In genomic region chr6:24530711-24531420, GRCm38 (mm10) we compare ENCODE assay signal across 8 mouse cellular contexts. TPM values are rescaled to one million over a fixed set of nuclear protein-coding genes. Genes with fewer than 3 reads are reported as not detected.
DNase-seq lines count a peak whose midpoint lies in the region; ATAC-seq and TF ChIP-seq lines count a peak whose summit lies in the region.

No protein-coding gene starts in this region.

- 0 out of 2 replicates have a peak overlapping the region, but pooled peaks have one; percentile 23 for H3K27ac ChIP-seq in layer of hippocampus, adult 2 months
- H3K27ac ChIP-seq in embryonic facial prominence, embryonic 12.5 days: no peak overlapping the region
- H3K27ac ChIP-seq in hindbrain, embryonic 14.5 days: no peak overlapping the region
- H3K27ac ChIP-seq in thymus, adult 2 months (ENCODE audit: control insufficient read depth, insufficient read depth, low read length): no peak overlapping the region

- 39% methylated on average over 11 of the region's 11 CpGs for WGBS in embryonic facial prominence, embryonic 12.5 days
- WGBS in hindbrain, embryonic 14.5 days: 56% methylated on average over 11 of the region's 11 CpGs
- 56% methylated on average over 11 of the region's 11 CpGs for WGBS in thymus, adult 2 months

- TF ChIP-seq POLR2A in myocyte (IDR thresholded peaks at IDR 0.05; ENCODE audit: insufficient read length, low read depth): no peak
- no peak for TF ChIP-seq POLR2A in thymus, adult 2 months (IDR thresholded peaks at IDR 0.05; ENCODE audit: control insufficient read depth, extremely low read depth, insufficient read depth, low read length, poor library complexity)

- no peaks in the 10 kb centered on the region for H3K36me3 ChIP-seq in embryonic facial prominence, embryonic 12.5 days
- no peaks in the 10 kb centered on the region for H3K36me3 ChIP-seq in hindbrain, embryonic 14.5 days (replicated peaks; ENCODE audit: control insufficient read depth, insufficient read depth)
- H3K36me3 ChIP-seq in myocyte (ENCODE audit: control insufficient read depth, insufficient read depth): no peaks in the 10 kb centered on the region
- H3K36me3 ChIP-seq in thymus, adult 2 months (ENCODE audit: control insufficient read depth, insufficient read depth, low read length): no peaks in the 10 kb centered on the region

- no peak overlapping the region; the same call in 1 of the 2 replicates for H3K9ac ChIP-seq in embryonic facial prominence, embryonic 12.5 days
- H3K9ac ChIP-seq in hindbrain, embryonic 14.5 days: peak overlapping the region; percentile 9; the same call in 1 of the 2 replicates

- peaks cover 8% of the 10 kb centered on the region for H3K4me1 ChIP-seq in embryonic facial prominence, embryonic 12.5 days
- H3K4me1 ChIP-seq in hindbrain, embryonic 14.5 days (replicated peaks; ENCODE audit: control insufficient read depth, insufficient read depth, low read length): peaks cover 16% of the 10 kb centered on the region
- peaks cover 6% of the 10 kb centered on the region for H3K4me1 ChIP-seq in thymus, adult 2 months (replicated peaks; ENCODE audit: control insufficient read depth, insufficient read depth, low read length)

- DNase-seq in layer of hippocampus, adult 2 months (ENCODE audit: low spot score in 2 of 2): no peak
- DNase-seq in layer of hippocampus, adult 18-20 months (ENCODE audit: low spot score in 2 of 2): no peak
- DNase-seq in hindbrain, embryonic 14.5 days (ENCODE audit: low spot score): no peak
- no peak for DNase-seq in thymus, adult 2 months
- DNase-seq in c-Kit-positive CD71-positive TER-119-positive erythroid progenitor cells, embryonic 14.5 days (ENCODE audit: low spot score): no peak

- peak overlapping the region; percentile 40 for H3K4me2 ChIP-seq in embryonic facial prominence, embryonic 12.5 days (replicated peaks)
- peak overlapping the region; percentile 38 for H3K4me2 ChIP-seq in hindbrain, embryonic 14.5 days (replicated peaks)
- H3K4me2 ChIP-seq in myocyte (ENCODE audit: low read depth): peak overlapping the region; percentile 28

- no peak overlapping the region for H3ac ChIP-seq in myocyte (ENCODE audit: control insufficient read depth, insufficient read length)

- no peaks in the 10 kb centered on the region for H3K27me3 ChIP-seq in embryonic facial prominence, embryonic 12.5 days
- no peaks in the 10 kb centered on the region for H3K27me3 ChIP-seq in hindbrain, embryonic 14.5 days (ENCODE audit: control insufficient read depth, insufficient read depth, low read length)
- H3K27me3 ChIP-seq in myocyte (ENCODE audit: control insufficient read depth, insufficient read depth, insufficient read length): no peaks in the 10 kb centered on the region
- no peaks in the 10 kb centered on the region for H3K27me3 ChIP-seq in thymus, adult 2 months (ENCODE audit: control insufficient read depth, insufficient read depth, low read length)

- no peaks in the 10 kb centered on the region for H3K9me3 ChIP-seq in embryonic facial prominence, embryonic 12.5 days
- H3K9me3 ChIP-seq in hindbrain, embryonic 14.5 days (ENCODE audit: control insufficient read depth, low read length): no peaks in the 10 kb centered on the region

- no peak for ATAC-seq in embryonic facial prominence, embryonic 12.5 days (ENCODE audit: insufficient number of reproducible peaks, insufficient read depth, low FRiP score, low TSS enrichment)
- ATAC-seq in hindbrain, embryonic 14.5 days (ENCODE audit: low FRiP score): no peak
- no peak for ATAC-seq in CD4-positive, CD25-positive, alpha-beta regulatory T cell, adult 4 months

- peaks cover 9% of the 10 kb centered on the region for H3K79me2 ChIP-seq in myocyte (ENCODE audit: control insufficient read depth, insufficient read depth)

- TF ChIP-seq CTCF in layer of hippocampus, adult 2 months (conservative IDR thresholded peaks at IDR 0.05): no peak
- no peak for TF ChIP-seq CTCF in thymus, adult 2 months (IDR thresholded peaks at IDR 0.05; ENCODE audit: borderline replicate concordance, control insufficient read depth, extremely low read depth, insufficient read depth, low read length, poor library complexity)

- peak overlapping the region; percentile 42 for H3K4me3 ChIP-seq in layer of hippocampus, adult 2 months
- H3K4me3 ChIP-seq in embryonic facial prominence, embryonic 12.5 days: no peak overlapping the region
- no peak overlapping the region for H3K4me3 ChIP-seq in hindbrain, embryonic 14.5 days (replicated peaks; ENCODE audit: low read length)
- no peak overlapping the region for H3K4me3 ChIP-seq in myocyte
- no peak overlapping the region for H3K4me3 ChIP-seq in thymus, adult 2 months (ENCODE audit: control insufficient read depth, insufficient read depth, low read length)

TF ChIP-seq in myocyte, 11 proteins besides CTCF, POLR2A, EP300 and RAD21:
- TF ChIP-seq REST (IDR thresholded peaks at IDR 0.05; ENCODE audit: insufficient read depth, insufficient read length): no peak
- TF ChIP-seq MYOG (IDR thresholded peaks at IDR 0.05; ENCODE audit: control insufficient read depth in 1 of 3, insufficient read depth in 1 of 3, insufficient read length in 2 of 3, low read depth in 2 of 3): no peak
- TF ChIP-seq POLR2AphosphoS2 (IDR thresholded peaks at IDR 0.05; ENCODE audit: insufficient read length, low read depth): no peak
- no peak for TF ChIP-seq MAX (IDR thresholded peaks at IDR 0.05; ENCODE audit: low read depth)
- TF ChIP-seq CEBPB (IDR thresholded peaks at IDR 0.05; ENCODE audit: insufficient read depth, poor library complexity, severe bottlenecking): no peak
- no peak for TF ChIP-seq SRF (IDR thresholded peaks at IDR 0.05; ENCODE audit: control insufficient read depth, insufficient read length, low read depth)
- no peak for TF ChIP-seq USF1 (IDR thresholded peaks at IDR 0.05; ENCODE audit: low read depth)

RNA-seq across cellular contexts. Expression of gene Asb15, which starts 2.9 kb away (rescaled TPM):
- total RNA-seq in layer of hippocampus, adult 2 months (2021): not detected
- not detected for total RNA-seq in layer of hippocampus, adult 18-20 months (2021)
- not detected in 2 replicates for polyA plus RNA-seq in embryonic facial prominence, embryonic 12.5 days (2016; fragmentation: Nextera tagmentation; extraction: Ambion mirVana)
- polyA plus RNA-seq in hindbrain, embryonic 14.5 days (2014; fragmentation: Nextera tagmentation; extraction: Ambion mirVana): 0.12 TPM in 1 of 2 replicates, not detected in the other
- 0.16 TPM for polyA plus RNA-seq in myocyte (2012; fragmentation: generic; extraction: Trizol)
- polyA plus RNA-seq in CD4-positive, CD25-positive, alpha-beta regulatory T cell, adult 4 months (2017; shearing (Covaris generic)): not detected
- polyA plus RNA-seq in thymus, adult 2 months (2012; rRNA removed): 1.1 TPM in 1 of 2 replicates, not detected in the other

RNA-seq across cellular contexts. Expression of gene Ndufa5, which starts 3.1 kb away (rescaled TPM):
- 100 to 1,000 TPM; 266 to 275 TPM for total RNA-seq in layer of hippocampus, adult 2 months (2021)
- 100 to 1,000 TPM; 290 to 317 TPM for total RNA-seq in layer of hippocampus, adult 18-20 months (2021)
- polyA plus RNA-seq in embryonic facial prominence, embryonic 12.5 days (2016; fragmentation: Nextera tagmentation; extraction: Ambion mirVana): 327 and 344 TPM in 2 replicates
- polyA plus RNA-seq in hindbrain, embryonic 14.5 days (2014; fragmentation: Nextera tagmentation; extraction: Ambion mirVana): 389 and 483 TPM in 2 replicates
- 234 TPM for polyA plus RNA-seq in myocyte (2012; fragmentation: generic; extraction: Trizol)
- polyA plus RNA-seq in CD4-positive, CD25-positive, alpha-beta regulatory T cell, adult 4 months (2017; shearing (Covaris generic)): 100 to 1,000 TPM; 157 to 216 TPM
- polyA plus RNA-seq in thymus, adult 2 months (2012; rRNA removed): 3.6 and 3.8 TPM in 2 replicates

RNA-seq across cellular contexts. Expression of gene Iqub, which starts 16.0 kb away (rescaled TPM):
- 1 to 10 TPM; 2.7 TPM for total RNA-seq in layer of hippocampus, adult 2 months (2021)
- 1 to 10 TPM; 2.2 to 2.4 TPM for total RNA-seq in layer of hippocampus, adult 18-20 months (2021)
- polyA plus RNA-seq in embryonic facial prominence, embryonic 12.5 days (2016; fragmentation: Nextera tagmentation; extraction: Ambion mirVana): 0.06 and 0.08 TPM in 2 replicates
- 3.3 and 4.4 TPM in 2 replicates for polyA plus RNA-seq in hindbrain, embryonic 14.5 days (2014; fragmentation: Nextera tagmentation; extraction: Ambion mirVana)
- polyA plus RNA-seq in myocyte (2012; fragmentation: generic; extraction: Trizol): not detected
- polyA plus RNA-seq in CD4-positive, CD25-positive, alpha-beta regulatory T cell, adult 4 months (2017; shearing (Covaris generic)): not detected
- polyA plus RNA-seq in thymus, adult 2 months (2012; rRNA removed): 0.05 TPM in 1 of 2 replicates, not detected in the other

Comparison
In these comparisons a context has a peak if more than half of its experiments do, and no peak if none do; other contexts are left out.
1. RNA of gene Ndufa5, which starts 3.1 kb away (polyA plus RNA-seq): 389 to 483 TPM in hindbrain, embryonic 14.5 days, 327 to 344 TPM in embryonic facial prominence, embryonic 12.5 days, 234 TPM in myocyte (single experiment) and 157 to 216 TPM in CD4-positive, CD25-positive, alpha-beta regulatory T cell, adult 4 months; 3.6 to 3.8 TPM in thymus, adult 2 months; every median in the first group is over 10 times any median in the second.
2. Peak in every context shown above with its lines, with median percentiles within 50 percentile points of each other: H3K4me2 ChIP-seq.